Mouse (Mus musculus): ENCODE measurements around the gene Shc3.

DNA sequence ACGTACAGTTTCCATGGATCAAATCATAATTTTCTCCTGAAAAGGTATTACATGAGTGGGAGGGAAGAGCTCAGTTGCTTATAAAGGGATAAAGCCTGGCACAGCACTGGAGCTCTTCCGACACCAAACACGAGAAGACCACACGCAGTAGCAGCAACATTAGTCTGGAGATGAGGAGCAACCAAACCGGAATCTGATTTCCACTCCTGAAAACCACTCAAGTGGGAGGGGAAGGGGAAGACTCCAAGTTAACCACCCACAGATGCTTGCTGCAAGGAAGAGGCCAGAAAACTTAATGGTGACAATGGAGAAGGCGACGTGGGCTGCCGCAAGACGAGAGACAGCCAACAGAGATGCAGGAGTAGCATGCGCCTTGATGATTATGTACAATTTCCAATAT is 45.9 kb downstream of the Shc3 start:
- TF ChIP-seq MAZ (IDR thresholded peaks at IDR 0.05; ENCODE audit: low read depth, low read length), result no peak
- no peak for TF ChIP-seq POLR2A (IDR thresholded peaks at IDR 0.05; ENCODE audit: control insufficient read depth in 1 of 2, insufficient read depth in 1 of 2, low read depth in 1 of 2, low read length in 2 of 2, poor library complexity in 1 of 2)
- TF ChIP-seq CTCF (IDR thresholded peaks at IDR 0.05 in 2 of 3, conservative IDR thresholded peaks at IDR 0.05 in 1 of 3; ENCODE audit: control insufficient read depth in 1 of 3, insufficient read depth in 1 of 3, low read depth in 2 of 3, low read length in 3 of 3, poor library complexity in 1 of 3, severe bottlenecking in 1 of 3), result no peak
- no peak for TF ChIP-seq EP300 (IDR thresholded peaks at IDR 0.05; ENCODE audit: low read depth in 1 of 2, low read length in 2 of 2)
- TF ChIP-seq MAFK (IDR thresholded peaks at IDR 0.05; ENCODE audit: borderline replicate concordance, low read depth, low read length), result no peak
- no peak for TF ChIP-seq HCFC1 (IDR thresholded peaks at IDR 0.05; ENCODE audit: low read depth, low read length)
- no peak for TF ChIP-seq RCOR1 (IDR thresholded peaks at IDR 0.05; ENCODE audit: low read depth, low read length)
- TF ChIP-seq ZC3H11A (IDR thresholded peaks at IDR 0.05; ENCODE audit: low read depth, low read length), result no peak
- no peak for TF ChIP-seq ZMIZ1 (IDR thresholded peaks at IDR 0.05; ENCODE audit: low read depth, low read length)
- TF ChIP-seq E2F4 (IDR thresholded peaks at IDR 0.05; ENCODE audit: borderline replicate concordance, low read depth, low read length), result no peak
- TF ChIP-seq GATA1 (IDR thresholded peaks at IDR 0.05; ENCODE audit: low read depth, low read length), result no peak
- TF ChIP-seq TCF12 (IDR thresholded peaks at IDR 0.05; ENCODE audit: low read depth, low read length), result no peak
- TF ChIP-seq MAX (IDR thresholded peaks at IDR 0.05; ENCODE audit: low read length), result no peak
- no peak for TF ChIP-seq CHD1 (IDR thresholded peaks at IDR 0.05; ENCODE audit: low read depth, low read length)
